Mouse (Mus musculus): ENCODE measurements around the gene Syde2.
A peak's percentile ranks its signal among the peaks of the same experiment; 100 is the strongest.

Gene Syde2

DNA sequence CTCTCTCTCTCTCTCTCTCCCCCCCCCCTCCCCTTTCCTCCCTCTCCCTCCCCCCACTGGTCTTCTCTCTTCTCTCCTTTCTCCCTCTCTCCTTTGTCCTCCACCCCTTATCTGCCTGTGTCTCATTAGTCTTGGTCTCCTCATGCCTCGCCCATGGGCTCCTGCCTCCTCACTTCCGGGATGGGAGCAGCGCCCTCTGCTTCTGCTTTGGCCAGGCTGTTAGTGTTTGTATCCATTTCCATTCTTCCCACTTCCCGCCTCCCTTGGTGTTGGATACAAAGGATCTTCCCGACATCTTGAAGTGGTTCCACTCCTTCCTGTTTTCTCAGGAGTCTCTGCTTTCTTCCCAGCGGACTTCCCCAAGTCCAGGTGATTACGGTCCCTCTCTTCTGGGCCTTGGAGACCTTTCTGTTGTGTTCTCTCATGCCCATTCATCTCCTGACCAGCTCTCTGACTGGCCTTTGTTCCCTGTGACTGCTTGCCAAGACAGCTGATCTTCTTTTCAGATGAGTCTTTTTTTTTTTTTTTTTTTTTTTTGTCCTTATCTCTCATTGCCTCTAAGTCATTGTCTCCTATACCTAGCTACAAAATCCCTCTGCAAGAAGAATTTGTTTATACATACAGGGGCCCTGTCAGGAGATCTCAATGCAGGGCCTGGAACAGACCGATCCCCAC lies 24.0 kb downstream of the Syde2 start:
- no peak for DNase-seq (ENCODE audit: low spot score)

DNA sequence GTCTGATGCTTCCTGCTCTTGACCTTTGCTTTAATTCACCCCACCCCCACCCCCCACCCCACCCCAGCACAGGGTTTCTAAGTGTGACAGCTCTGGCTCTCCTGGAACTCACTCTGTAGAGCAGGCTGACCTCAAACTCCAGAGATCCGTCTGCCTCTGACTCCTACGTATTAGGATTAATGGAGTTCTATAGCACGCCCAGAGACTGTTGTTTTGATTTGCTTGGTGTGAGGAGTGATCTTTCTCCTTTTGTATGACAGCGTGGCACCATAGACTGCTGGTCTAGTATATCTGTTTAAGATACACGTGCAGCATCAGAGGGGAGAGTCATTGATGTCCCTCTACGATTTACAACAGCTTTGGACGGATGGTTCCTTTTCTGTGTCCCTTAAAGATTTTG lies 25.8 kb downstream of the Syde2 start:
- DNase-seq (ENCODE audit: low spot score) = no peak

DNA sequence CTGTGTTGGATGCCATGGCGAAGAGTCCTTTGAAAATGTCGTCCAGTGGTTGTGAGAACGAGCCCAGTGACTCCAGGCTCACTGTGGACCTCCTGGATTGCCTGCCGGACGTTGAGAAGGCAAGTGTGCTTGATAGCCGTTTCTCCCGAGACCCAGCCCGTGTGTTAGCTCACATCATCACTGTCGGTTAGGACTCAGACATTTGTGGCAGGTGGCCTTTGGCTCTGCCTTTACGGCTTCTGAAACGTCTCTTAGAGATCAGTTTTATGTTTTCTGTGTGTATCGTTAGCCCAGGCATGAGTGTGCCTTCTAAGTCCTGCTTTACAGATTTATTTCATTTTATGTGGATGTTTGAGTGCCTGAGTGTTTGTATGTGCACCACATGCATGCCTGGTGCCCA lies 26.7 kb downstream of the Syde2 start:
- DNase-seq (ENCODE audit: low spot score) = no peak

DNA sequence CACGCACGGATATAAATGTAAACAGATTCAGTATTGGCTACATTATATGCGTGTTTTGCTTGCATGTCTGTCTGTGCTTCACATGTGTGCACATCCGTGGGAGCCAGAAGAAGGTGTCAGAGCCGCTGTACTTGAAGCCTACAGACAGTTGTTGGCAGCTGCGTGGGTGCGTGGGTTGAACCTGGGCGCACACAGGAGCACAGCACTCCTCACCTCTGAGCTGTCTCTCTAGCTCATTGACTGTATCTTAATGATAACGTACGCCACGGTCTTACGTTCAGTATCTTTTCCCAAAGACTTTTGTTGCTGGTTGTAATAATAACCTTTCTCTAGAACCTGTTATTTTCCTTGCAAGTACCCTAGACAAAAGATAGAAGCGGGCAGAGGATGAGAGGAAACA lies 29.3 kb downstream of the Syde2 start:
- DNase-seq (ENCODE audit: low spot score) = no peak

DNA sequence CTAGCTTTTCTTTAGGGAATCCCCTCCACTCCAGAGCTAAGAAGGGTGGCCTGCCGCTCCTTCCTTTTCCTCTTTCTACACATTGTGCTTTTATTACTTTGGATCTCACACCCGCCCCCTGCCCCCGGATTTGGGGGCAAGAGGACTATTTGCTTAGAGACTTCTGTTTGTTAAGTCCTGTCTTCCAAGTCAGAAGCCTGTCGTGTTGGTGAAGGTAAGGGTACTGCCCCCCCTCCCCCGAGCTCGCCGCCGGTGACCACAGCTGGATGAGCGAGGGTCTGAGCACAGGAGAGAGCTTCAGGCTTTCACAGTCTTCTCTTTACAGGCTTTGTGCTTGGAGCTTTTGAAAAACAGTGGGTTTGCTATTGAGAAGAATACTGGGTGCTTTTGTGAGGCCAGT lies 29.9 kb downstream of the Syde2 start:
- peak; percentile 29 for DNase-seq (ENCODE audit: low spot score)

DNA sequence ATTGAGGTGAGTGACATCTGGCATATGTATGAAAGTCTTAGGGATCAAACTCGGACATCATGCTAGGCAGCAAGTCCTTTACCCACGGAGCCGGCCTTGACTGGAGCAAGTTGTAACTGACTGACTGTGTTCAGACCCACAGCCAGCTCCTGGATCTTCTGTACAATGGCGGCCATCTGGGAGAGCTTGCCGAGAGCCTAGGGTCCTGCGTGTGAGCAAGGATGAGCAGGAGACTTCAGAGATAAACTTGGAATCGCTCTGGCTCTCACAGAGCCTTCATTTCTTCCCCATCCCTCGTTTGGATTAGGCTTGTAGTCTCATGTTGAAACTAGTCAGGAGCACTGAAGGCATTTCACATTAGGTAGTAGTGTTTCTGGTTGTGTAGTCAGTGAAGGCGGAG lies 34.6 kb downstream of the Syde2 start:
- no peak for DNase-seq (ENCODE audit: low spot score)

DNA sequence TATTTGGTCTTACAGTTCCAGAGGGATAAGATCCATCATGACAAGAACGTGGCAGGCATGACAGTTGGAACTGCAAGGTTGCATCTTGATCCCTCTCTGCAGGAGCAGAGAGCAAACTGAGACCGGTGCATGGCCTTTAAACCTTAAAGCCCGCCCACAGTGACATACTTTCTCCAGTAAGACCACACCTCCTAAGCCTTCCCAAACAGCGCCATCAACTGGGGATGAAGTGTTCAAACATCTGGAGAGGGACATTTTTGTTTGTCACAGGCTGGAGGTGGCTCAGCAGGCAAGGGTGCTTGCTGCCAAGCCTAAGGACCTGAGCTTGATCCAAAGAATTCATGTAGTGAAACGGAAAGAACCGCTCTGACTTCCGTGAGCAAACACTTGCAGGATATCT lies 37.1 kb downstream of the Syde2 start:
- DNase-seq (ENCODE audit: low spot score) = no peak

DNA sequence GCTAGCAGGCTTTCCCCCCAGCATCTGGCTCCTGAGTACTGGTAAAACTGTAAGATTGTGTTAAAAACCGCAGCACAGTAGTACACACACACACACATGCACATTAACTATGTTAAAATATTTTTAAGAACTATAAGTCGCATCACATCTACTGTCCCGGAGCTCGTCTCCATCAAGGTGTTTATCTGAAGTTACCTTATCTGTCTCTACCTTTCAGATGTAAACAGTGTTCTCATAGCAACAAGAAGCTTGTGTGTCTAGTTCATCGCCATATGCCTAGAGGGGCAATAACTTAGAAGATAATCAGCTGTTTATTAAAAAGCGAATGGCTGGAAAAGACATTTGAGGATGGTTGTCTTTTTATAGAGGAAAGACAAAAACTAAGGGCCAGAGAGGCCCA lies 37.8 kb downstream of the Syde2 start:
- DNase-seq (ENCODE audit: low spot score) = no peak

DNA sequence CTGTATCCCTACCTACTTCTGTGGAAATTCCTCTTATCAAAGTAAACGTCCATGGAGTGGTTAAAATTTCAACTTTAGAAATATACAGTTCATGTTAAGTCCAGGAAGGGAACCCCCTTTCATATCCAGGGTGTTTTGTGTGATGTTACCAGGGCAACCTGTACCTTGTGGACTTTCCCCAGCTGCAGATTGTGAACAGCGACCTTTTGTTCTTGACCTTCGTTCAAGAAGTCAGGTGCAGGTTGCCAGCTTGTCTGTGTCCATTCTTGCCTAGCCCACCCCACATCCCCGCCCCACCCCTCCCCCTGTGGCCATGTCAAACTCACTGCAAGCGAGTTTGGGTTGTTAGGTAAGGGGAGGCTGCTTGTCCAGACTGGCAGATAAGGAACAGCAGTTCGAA lies 39.4 kb downstream of the Syde2 start:
- DNase-seq (ENCODE audit: low spot score) = peak; percentile 77

DNA sequence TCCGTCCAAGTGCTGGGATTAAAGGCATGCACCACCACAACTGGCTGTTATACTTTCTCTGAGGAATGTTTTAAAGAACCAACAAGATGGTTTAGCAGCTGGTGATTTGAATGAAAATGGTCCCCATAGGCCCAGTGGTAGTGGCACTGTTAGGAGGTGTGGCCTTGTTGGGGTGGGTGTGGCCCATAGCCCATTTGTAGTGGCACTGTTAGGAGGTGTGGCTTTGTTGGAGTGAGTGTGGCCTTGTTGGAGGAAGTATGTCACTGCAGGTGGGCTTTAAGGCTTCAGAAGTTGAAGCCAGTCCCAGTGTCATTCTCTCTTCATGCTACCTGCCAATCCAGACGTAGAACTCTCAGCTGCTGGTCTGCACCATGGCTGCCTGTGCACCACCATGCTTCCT lies 40.7 kb downstream of the Syde2 start:
- DNase-seq (ENCODE audit: low spot score) = no peak

DNA sequence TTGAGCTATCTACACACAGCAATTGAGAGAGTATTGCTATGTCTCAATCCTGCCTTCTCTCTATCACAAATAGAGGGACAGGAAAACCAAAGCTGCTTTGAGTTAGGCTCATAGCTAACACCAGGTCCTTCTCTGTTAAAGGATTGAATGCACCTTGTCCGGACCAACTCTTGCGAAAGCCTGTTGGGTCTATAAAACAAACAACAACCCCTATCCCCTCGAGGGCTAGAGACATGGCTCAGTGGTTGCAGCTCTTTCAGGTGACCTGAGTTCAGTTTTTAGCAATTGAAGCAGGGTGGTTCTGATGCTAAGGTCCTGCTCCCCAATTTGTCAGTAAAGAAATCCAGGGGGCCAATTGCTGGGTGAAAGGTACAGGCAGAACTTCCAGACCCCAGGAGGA lies 41.6 kb downstream of the Syde2 start:
- DNase-seq (ENCODE audit: low spot score) = peak; percentile 39

DNA sequence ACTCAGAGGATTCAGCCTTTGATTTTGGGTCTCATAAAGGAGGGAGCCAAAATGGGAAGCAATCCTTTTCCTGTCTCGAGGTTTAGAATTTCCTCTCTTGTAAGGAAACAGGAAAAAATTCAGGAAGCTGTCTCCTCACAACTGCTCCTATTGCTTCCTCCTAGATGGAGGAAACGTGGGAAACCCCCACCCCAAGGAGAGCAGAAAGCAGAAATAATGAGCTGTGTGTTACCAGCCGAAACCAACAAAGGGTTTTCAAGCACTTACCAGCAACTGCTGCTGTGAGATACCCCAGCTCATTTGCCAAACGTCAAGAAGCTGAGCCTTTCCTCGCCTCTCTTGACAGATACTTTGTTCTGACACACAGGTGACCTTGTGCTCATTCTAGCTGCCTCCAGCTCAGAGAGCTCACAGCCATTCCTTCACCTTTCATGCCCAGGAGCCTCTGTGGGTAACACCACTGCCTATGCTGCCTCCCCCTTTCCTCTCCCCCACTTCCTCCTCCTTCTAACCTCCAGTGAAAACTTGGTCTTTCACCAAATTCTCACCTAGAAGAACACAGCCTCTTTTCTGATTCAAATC lies 42.7 kb downstream of the Syde2 start:
- no peak for DNase-seq (ENCODE audit: low spot score)

DNA sequence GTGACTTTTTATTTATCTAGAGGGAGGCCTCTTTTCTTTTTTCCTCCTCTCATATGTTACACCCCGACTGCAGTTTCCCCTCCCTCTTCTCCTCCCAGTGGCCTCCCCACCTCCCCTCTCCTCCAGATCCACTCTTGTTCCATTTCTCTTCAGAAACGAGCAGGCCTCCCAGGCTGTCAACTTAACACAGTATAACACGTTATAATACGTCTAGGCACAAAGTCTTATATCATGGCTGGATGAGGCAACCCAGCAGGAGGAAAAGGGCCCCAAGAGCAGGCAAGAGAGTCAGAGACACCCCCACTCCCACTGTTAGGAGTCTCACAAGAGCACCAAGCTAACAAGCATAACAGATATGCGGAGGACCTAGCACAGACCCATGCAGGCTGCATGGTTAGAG lies 45.3 kb downstream of the Syde2 start:
- DNase-seq (ENCODE audit: low spot score) = no peak

DNA sequence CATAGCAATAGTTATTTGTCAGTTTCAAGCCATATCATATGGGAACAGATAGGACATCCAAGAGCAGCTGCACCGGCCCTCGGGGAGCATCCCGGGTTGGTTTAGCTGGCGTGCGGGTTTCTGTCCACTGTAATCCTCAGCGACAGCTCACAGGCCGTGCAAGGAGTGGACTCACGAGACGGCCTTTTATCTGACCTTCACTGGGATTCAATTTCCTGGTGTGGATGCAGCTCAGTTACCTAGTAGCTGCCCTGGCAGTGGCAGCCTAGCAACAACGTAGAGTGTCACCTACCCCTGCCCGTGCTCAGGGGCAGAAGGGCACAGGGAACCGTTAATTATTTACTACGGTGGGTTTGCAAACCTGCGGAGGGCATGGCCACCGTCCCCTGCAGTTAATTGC lies 50.2 kb downstream of the Syde2 start:
- DNase-seq (ENCODE audit: low spot score) = no peak

DNA sequence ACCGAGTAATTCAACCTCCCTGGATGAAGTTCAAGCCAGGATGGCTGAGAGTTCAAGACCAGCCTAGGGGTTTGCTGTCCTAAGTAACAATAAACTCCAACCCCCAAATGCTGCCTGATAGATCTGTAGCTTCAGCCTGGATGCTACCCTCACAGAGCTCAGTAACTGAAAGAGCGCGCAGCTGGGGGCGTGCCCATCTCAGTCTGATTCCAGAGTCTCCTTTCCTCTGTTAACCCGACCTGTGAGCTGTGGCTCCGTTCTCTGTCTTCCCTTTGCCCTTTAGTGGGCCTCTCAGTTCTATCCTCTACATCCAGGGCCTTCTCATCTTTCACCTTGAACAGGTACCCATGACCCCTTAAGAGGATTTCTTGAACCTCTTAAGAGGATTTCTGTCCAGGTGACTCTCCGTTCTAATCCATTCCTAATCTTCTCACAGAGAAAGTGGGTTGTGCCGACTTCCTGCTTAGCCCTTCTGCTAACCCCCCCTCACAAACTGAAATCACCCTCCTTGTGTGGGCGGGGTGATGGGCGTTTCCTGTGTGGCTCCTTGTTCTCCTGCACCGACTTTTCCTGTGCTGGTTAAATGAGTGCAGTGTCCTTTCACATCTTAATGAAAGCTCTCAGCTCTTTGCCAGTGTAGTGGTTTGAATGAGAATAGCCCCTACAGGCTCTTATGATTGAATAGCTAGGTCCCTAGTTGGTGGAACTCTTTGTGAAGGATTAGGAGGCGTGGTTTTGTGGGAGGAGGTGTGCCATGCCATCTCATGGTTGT lies 51.6 kb downstream of the Syde2 start:
- no peak for DNase-seq (ENCODE audit: low spot score)

DNA sequence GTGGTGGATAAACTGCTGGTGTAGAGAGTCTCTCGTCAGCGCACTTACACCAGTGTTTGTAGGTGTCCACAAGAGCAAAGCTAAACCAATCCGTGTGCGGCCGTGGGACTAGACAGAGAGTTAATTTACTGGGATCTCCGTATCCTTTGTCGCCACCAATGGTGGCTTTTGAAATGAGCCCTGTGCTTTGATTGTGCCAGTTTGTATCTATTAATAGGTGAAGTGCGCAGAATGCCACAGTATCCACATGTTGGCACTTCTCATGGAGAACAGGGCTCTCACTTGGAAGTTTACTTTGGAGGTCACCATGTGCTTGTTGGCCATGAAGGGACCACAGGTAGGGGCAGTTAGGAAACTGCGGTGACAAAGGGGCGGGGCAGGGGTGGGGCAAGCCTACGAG lies 53.7 kb downstream of the Syde2 start:
- no peak for DNase-seq (ENCODE audit: low spot score)

DNA sequence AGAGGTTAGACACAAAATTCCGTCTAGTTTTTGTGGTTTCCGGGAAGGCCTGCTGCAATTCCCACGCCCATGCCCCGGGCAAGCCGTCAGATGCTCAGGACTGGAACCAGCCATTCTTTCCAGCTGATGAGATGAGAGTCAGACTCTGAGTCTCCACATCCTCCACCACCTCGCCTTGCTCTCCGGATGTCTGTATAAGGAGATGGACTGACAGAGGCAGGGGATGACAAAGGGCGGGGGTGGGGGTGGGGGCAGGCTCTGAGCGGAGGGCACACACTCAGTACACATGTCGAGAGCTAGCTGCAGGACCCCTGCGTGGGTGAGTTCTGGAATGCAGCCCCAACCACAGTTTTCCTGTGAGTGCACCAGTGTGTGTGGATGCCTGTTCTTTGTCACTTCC lies 57.3 kb downstream of the Syde2 start:
- peak; percentile 28 for DNase-seq (ENCODE audit: low spot score)

DNA sequence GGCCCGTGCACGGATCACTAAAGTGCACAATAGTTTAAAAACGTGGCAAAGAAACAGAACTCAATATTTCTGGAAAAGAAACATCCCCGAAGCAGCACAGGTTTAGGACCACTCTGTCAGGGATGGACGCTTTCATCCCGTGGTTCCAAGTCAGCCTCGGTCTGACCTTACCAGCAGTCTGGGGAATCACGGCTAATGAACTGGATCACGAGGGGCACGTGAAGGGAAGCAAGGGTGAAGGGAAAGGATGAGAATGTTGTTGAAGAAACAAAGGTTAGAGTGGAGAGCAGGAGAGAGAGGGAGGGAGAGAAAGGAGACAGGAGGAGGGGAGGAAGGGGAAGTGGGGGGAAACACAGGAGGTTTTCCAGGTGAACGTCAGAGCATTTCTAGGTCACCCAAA lies 58.4 kb downstream of the Syde2 start:
- no peak for DNase-seq (ENCODE audit: low spot score)

DNA sequence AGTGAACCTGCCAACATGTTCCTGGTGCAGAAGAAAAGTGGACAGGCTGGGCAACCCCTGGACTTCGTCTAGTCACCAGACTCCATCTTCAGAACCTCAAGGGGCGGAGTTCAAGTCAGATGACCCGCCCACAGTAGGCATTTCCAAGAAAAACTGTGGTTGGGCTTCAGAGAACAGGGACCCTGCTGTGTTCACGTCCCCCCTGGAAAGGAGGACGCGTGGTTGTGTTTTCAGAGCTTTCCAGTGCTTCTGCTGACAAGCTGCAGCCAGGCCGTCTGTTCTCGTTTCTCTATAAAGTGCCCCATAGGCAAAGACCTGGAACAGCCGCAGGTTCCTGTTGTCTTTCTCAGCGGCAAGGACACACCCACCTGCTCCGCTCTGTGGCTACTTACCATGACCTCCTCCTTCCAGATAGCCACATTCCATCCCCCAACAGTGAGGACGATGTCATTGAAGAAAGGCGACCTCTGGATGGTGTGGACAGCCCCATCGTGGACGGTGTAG lies 60.1 kb downstream of the Syde2 start:
- DNase-seq (ENCODE audit: low spot score) = peak; percentile 88

DNA sequence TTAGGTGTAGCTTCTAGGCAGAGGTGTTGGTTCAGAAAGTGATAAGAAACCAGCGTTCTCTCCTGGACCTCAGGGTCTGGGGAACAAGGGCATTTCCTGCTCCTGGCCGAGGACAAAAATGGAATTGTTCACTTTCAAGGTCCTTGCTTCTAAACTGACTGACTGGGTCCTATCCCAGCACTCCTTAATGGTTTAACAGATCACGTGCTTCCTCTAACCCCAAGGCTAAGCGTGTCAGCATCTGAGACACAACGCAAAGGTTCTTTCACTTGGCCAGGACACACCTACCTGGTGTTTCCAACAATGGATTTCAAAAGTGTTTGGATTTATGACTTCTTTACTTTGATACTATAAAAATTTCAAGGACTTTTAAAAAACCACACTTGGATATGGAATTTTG lies 62.3 kb downstream of the Syde2 start:
- DNase-seq (ENCODE audit: low spot score) = no peak

DNA sequence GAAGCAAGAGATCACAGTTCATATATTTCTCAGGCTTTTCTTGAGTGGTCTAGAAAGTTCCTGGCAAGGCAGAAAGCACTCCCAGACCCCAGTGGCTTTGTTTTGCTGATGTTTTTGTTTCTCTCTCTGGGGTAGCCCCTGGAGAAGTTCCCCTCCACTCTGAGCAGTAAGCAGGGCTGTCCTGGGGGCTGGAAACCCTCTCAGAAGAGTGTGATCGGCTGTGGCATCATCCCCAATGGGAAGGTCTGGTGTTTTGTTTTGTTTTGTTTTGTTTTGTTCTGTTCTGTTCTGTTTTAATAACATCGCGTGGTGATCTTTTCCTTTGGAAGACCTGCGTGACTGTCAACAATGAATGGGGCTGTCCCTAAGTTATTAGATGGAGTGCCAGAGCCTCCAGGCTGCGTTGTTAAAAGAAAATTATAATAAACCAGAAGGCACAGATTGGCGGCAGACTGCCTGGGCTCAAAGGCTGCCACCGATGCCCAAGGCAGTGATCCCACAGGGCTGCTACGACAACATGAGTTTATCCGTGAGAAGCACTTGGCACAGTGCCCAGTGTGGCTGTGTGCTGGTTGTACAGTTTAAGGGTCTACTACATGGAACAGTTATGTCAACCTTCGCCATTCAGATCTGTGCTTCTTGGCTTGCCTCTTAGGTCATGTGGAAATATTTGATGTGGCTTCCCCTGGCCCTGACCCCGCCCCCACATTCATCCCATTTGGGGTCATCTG lies 63.8 kb downstream of the Syde2 start:
- DNase-seq (ENCODE audit: low spot score) = no peak

DNA sequence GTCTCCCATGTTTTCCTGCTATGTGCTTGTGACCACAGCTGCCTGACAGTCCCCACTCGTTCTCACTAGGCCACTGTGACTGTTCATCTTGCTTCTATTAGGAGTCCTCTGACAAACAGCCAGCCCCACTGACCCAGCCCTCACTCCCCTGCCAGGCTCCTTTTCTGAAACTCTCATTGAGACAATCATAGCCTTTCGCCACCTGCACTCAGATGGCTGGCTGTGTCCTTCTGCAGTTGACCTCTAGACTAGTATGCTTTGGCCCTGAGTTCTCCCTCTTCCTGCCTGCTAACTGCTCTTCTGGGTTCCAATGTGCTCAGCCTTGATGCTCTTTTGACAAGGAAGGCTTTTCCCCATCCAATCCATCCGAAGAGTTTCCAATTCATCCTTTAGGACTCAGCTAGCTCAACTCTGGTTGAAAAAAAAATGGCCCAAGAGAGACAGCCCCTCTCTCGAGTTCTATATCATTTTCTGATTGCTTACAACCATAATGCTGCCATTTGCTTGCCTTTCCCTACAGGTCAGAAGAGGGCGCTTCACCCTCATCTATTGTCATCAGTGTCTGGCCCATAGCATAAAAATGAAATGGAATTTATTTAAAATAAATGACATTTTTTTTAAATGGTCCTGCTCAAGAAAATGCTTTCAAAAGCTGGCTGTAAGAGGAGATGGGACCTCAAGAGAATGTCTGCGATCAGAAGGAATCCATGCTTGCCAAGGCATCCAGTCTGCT lies 65.6 kb downstream of the Syde2 start:
- no peak for DNase-seq (ENCODE audit: low spot score)

All from yolk sac, embryonic 10.5 days (tissue).